Mouse (Mus musculus) left cerebral cortex, postnatal 10 days (tissue): ENCODE measurements around the gene Eef1akmt2. TPM values are rescaled to one million over a fixed set of nuclear protein-coding genes. Genes with fewer than 3 reads are reported as not detected.

Experiments used
- DNase-seq, 2 experiments: peaks; one replicate each; pipeline ENCODE4 v3.0.0; 2021 to 2022; ENCODE audit warnings: low spot score in 2 of 2, mixed read lengths in 1 of 2; ENCODE audit errors: extremely low spot score in 1 of 2
- intact Hi-C: fragments of 180-260 bp; cut with DNase I; formaldehyde crosslinking; loops from one replicate; pipeline ENCODE4 v1.15.1; 2025
- total RNA-seq, 2 experiments: library from RNA; stranded (reverse); gene quantifications; 2 replicates each; pipeline ENCODE4 v1.2.3; 2021

The Eef1akmt2 gene
- total RNA-seq, 2 experiments from 2014 or later = 36.6 to 41.6 TPM

- intact Hi-C loops = loop anchor here (5.0 kb wide), 1 partner anchor 77 kb away; no protein-coding TSS in a partner anchor
- DNase-seq = peak in 1 of 2 experiments; percentile 24
Measured at GRCm38 (mm10) chr7:132814089-132814450, 38.4 kb downstream of the Eef1akmt2 start.

DNA sequence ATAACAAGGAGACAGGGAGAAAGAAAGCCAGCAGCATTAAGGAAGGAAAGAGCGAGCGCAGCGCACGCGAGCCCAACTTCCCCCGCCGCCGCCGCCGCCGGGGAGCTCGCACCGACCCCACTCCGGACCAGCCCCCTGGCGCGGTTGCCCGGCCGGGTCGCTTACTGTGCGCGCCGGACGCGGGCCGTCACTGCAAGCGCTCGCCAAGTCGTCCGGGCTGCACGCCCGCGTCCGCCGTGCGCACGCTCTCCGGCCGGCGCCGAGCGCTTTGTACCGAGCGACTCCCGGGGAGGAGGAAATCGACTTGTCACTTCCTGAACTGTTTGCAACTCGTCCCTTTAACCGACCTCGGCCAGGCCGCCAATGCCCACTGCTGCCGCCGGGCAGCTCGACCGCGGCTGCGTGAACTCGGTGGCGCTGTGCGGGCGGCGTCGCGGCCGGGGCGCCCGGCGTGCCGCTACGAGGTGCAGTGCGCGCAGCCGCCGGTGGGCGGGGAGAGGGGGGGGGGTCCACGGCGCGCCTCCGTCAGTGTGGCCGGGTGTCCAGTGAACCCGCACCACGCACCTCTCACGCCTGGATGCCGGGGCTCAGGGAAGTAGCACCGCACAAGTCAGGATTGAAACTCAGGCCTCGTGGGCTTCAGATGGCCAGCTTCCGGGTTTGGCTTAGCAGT lies 38.9 kb downstream of the Eef1akmt2 start, which contains the start of gene Fam53b:
Gene Fam53b, minus strand, starts transcription at position 471 of the 673 bp plus-strand sequence.
- peak in 1 of 2 experiments; percentile 82 for DNase-seq
- intact Hi-C loops = loop anchor here (5.0 kb wide), 1 partner anchor 76 kb away; no protein-coding TSS in a partner anchor

DNA sequence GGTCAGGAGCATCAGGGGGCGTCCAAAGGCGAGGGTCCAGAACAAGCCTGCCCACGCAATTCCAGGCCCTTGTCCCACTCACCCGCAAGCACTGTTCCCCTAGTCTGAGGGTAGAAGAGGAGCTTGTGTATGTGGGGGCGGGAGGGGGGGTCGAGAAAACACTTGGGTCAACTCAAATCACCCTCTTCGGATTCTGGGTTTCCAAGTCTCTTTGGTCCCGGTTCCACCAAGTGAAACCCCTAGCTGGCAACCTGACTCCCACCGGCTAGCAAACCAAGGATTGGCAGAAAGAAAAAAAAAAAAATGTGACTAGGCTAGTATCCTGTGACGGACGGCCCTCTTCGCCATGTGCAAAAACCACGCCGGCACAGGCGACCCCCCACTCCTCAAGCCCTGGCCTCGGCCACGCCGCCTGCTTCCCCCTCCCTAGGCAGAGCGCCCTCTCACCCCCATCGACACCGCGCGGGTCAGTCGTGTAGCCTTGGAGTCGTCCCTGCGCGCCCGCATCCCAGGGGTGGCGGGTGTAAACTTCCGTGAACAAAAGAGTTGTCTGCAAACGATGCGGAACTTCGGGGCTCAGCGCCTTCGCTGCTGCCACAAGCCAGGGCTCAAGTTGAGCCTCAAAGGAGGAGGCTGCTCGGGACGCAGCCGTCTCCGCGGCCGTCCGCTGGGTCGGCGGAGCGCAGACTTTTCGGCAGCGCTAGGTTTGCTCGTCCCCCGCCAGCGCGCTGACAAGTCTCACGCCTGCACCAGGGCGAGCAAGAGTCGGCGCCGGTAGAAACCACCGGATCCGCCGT lies 39.7 kb downstream of the Eef1akmt2 start:
- intact Hi-C loops = loop anchor here (5.0 kb wide), 1 partner anchor 76 kb away; no protein-coding TSS in a partner anchor
- peak in 1 of 2 experiments; percentile 64 for DNase-seq

GRCm38 (mm10) chr7:132811716-132812618 lies 40.5 kb downstream of the Eef1akmt2 start:
- DNase-seq = peak in 1 of 2 experiments; percentile 26
- intact Hi-C loops = loop anchor here (1.0 to 5.0 kb wide), 2 partner anchors 75 to 156 kb away; no protein-coding TSS in a partner anchor

DNA sequence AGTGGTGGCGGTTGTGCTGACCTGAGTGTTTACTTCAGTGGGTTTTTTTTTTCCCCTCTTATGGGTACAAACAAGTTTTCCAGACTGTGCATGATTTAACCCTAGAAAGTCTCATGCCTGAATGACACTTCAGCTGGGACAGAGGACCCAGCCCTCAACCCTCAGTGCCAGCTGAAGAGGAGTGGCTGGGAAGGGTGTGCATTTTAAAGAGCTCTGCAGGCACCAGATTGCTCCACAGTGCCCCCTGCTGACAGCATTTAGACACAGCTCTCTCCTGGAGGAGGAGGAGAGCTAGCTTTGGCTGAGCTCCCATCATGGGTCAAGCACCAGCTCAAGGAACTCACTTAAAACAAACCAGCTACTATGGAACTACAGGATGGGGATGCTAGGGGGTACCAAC lies 41.6 kb downstream of the Eef1akmt2 start:
- DNase-seq = peak; percentile 81 to 90
- intact Hi-C loops = loop anchor here (1.0 to 5.0 kb wide), 2 partner anchors 74 to 155 kb away; no protein-coding TSS in a partner anchor

- DNase-seq = peak in 1 of 2 experiments; percentile 62
- intact Hi-C loops = loop anchor here (5.0 kb wide), 1 partner anchor 73 kb away; no protein-coding TSS in a partner anchor
Measured at GRCm38 (mm10) chr7:132810368-132810767, 42.1 kb downstream of the Eef1akmt2 start.

DNA sequence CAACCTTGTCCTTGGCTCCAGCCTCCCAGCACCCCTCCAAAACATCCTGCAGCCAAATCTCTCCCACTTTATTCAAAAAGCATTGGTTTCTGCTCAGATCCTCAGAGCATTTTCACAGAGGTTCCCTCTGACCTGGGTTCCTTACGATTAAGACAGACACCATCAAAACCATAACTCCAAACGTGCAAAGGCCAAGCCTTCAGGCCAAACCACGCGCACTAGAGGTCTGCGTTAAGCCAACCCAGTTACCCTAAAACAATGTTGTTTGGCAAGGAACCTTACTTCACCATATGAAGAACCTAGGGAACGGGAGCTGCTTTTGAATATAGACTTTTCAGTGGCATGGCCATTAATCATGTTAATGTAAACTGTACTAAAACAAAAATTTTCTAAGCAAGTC lies 42.8 kb downstream of the Eef1akmt2 start:
- no peak for DNase-seq
- intact Hi-C loops = loop anchor here (5.0 kb wide), 1 partner anchor 72 kb away; no protein-coding TSS in a partner anchor

GRCm38 (mm10) chr7:132808841-132809682 lies 43.4 kb downstream of the Eef1akmt2 start:
- DNase-seq = peak in 1 of 2 experiments; percentile 51
- intact Hi-C loops = no loop called here

- intact Hi-C loops = no loop called here
- DNase-seq = peak in 1 of 2 experiments; percentile 20
Measured at GRCm38 (mm10) chr7:132808051-132808796, 44.2 kb downstream of the Eef1akmt2 start.

DNA sequence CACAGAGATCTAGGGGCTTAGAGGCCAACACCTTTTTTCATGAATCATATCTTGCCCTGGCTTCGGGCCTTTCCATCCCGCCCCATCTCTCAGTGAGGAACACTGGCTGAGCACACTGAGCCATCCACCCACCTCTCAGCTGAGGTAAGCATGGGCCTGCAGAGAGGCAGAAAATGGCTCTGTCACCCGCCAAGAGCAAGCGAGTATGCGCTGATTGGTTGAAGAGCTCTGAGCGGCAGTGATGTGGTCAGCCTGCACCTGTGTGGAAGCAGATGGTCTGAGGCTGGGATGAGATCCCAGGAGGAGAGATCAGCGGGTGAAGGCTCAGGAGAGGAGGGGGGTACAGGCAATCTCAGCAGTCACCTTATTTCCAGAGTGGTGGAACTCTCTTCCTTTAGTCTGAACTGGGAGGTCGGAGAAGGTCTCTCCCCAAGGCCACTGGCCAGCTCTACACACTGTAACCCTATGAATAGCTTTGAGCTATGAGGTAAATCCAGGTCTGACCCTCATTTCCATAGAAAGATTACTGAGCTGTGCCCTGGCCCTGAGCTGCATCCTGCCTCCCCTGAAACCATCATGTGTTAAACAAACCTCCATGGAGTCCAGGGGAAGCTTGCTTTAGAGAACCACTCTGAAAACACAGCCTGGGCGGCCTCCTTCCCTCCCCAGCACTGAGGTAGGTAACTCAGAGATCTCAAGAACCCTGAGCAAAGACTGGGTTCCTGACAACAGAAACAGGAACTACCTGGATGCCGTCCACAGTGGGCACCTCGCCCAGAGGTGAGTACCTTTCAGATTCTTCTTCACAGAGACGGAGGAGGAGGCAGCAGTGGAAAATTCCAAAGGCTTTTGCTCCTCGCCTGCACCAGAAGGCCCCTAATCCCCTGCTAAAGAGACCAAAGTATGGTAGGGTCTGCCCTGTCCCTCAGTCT lies 45.3 kb downstream of the Eef1akmt2 start:
- intact Hi-C loops = no loop called here
- DNase-seq = peak in 1 of 2 experiments; percentile 41

GRCm38 (mm10) chr7:132806286-132806685 lies 46.2 kb downstream of the Eef1akmt2 start:
- intact Hi-C loops = no loop called here

GRCm38 (mm10) chr7:132804951-132805350 lies 47.5 kb downstream of the Eef1akmt2 start:
- intact Hi-C loops = no loop called here
- no peak for DNase-seq

More at GRCm38 (mm10) chr7:132806286-132806685, 46.2 kb downstream of the Eef1akmt2 start:
- peak in 1 of 2 experiments; percentile 35 for DNase-seq

GRCm38 (mm10) chr7:132804461-132804860 lies 48.0 kb downstream of the Eef1akmt2 start:
- intact Hi-C loops = no loop called here
- peak in 1 of 2 experiments; percentile 30 for DNase-seq

DNA sequence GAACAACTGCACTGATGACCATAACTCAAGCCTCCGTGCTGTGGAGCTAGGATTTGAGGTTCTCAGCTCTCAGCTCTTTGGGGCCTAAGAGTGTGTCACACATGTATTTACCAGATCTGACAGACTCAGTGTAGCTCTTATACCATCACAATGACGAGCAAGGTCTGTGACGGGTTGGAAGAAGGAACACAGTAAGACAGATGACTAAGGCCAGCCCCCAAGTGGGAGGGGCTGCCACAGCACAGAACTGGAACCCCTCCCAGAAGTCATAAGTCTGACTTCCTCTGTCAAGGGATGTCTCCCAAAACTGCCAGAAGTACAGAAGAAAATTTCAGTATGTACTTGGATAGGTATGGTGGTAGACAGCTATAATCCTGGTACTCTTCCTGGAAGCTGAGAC lies 48.5 kb downstream of the Eef1akmt2 start:
- DNase-seq = peak in 1 of 2 experiments; percentile 40
- intact Hi-C loops = no loop called here

GRCm38 (mm10) chr7:132803336-132803735 lies 49.1 kb downstream of the Eef1akmt2 start:
- DNase-seq = peak in 1 of 2 experiments; percentile 19
- intact Hi-C loops = no loop called here

GRCm38 (mm10) chr7:132802691-132803090 lies 49.8 kb downstream of the Eef1akmt2 start:
- DNase-seq = peak in 1 of 2 experiments; percentile 18
- intact Hi-C loops = no loop called here
